Mouse (Mus musculus): Measurements from ENCODE around the gene Prkn. TPM values are rescaled to one million over a fixed set of nuclear protein-coding genes. Genes with fewer than 3 reads are reported as not detected.

Gene Prkn
- total RNA-seq, 2 experiments from 2014 or later: 7.0 to 10.9 TPM

- intact Hi-C loops (cut with DNase I): no loop called here
- DNase-seq: peak in 1 of 2 experiments; percentile 9
These were observed 871.9 kb downstream of the Prkn start for GRCm38 (mm10) chr17:11712066-11712465.

GRCm38 (mm10) chr17:11719801-11720200 lies 879.6 kb downstream of the Prkn start:
- intact Hi-C loops (cut with DNase I): no loop called here
- DNase-seq: no peak

GRCm38 (mm10) chr17:11721906-11722305 lies 881.7 kb downstream of the Prkn start:
- no peak for DNase-seq
- intact Hi-C loops (cut with DNase I): no loop called here

- intact Hi-C loops (cut with DNase I): no loop called here
- no peak for DNase-seq
These were observed 882.3 kb downstream of the Prkn start for GRCm38 (mm10) chr17:11722478-11722877.

- intact Hi-C loops (cut with DNase I): no loop called here
- DNase-seq: no peak
These were observed 884.0 kb downstream of the Prkn start for GRCm38 (mm10) chr17:11724135-11724534.

GRCm38 (mm10) chr17:11727101-11727500 lies 886.9 kb downstream of the Prkn start:
- DNase-seq: no peak
- intact Hi-C loops (cut with DNase I): no loop called here

GRCm38 (mm10) chr17:11728294-11728693 lies 888.1 kb downstream of the Prkn start:
- no peak for DNase-seq
- intact Hi-C loops (cut with DNase I): no loop called here

- DNase-seq: no peak
These were observed 890.7 kb downstream of the Prkn start for GRCm38 (mm10) chr17:11730656-11731594.

GRCm38 (mm10) chr17:11735158-11735877 lies 895.1 kb downstream of the Prkn start:
- no peak for DNase-seq
- intact Hi-C loops (cut with DNase I): no loop called here

More at GRCm38 (mm10) chr17:11730656-11731594, 890.7 kb downstream of the Prkn start:
- intact Hi-C loops (cut with DNase I): no loop called here

- no peak for DNase-seq
- intact Hi-C loops (cut with DNase I): no loop called here
These were observed 896.3 kb downstream of the Prkn start for GRCm38 (mm10) chr17:11736531-11736930.

- DNase-seq: no peak
- intact Hi-C loops (cut with DNase I): no loop called here
These were observed 897.7 kb downstream of the Prkn start for GRCm38 (mm10) chr17:11737905-11738304.

GRCm38 (mm10) chr17:11740716-11741115 lies 900.5 kb downstream of the Prkn start:
- intact Hi-C loops (cut with DNase I): no loop called here
- DNase-seq: no peak

- intact Hi-C loops (cut with DNase I): no loop called here
- DNase-seq: no peak
These were observed 901.0 kb downstream of the Prkn start for GRCm38 (mm10) chr17:11741161-11741560.

- DNase-seq: no peak
- intact Hi-C loops (cut with DNase I): no loop called here
These were observed 911.1 kb downstream of the Prkn start for GRCm38 (mm10) chr17:11751251-11751650.

- no peak for DNase-seq
- intact Hi-C loops (cut with DNase I): no loop called here
These were observed 912.5 kb downstream of the Prkn start for GRCm38 (mm10) chr17:11752686-11753085.

GRCm38 (mm10) chr17:11765117-11765516 lies 924.9 kb downstream of the Prkn start:
- intact Hi-C loops (cut with DNase I): no loop called here
- DNase-seq: no peak

GRCm38 (mm10) chr17:11765581-11765980 lies 925.4 kb downstream of the Prkn start:
- no peak for DNase-seq
- intact Hi-C loops (cut with DNase I): no loop called here

- no peak for DNase-seq
- intact Hi-C loops (cut with DNase I): no loop called here
These were observed 927.1 kb downstream of the Prkn start for GRCm38 (mm10) chr17:11767301-11767700.

- DNase-seq: no peak
- intact Hi-C loops (cut with DNase I): no loop called here
These were observed 928.2 kb downstream of the Prkn start for GRCm38 (mm10) chr17:11768345-11768744.

GRCm38 (mm10) chr17:11768971-11769370 lies 928.8 kb downstream of the Prkn start:
- DNase-seq: no peak
- intact Hi-C loops (cut with DNase I): no loop called here

- intact Hi-C loops (cut with DNase I): no loop called here
- DNase-seq: no peak
These were observed 929.3 kb downstream of the Prkn start for GRCm38 (mm10) chr17:11769513-11769912.

GRCm38 (mm10) chr17:11779547-11779946 lies 939.4 kb downstream of the Prkn start:
- intact Hi-C loops (cut with DNase I): no loop called here
- no peak for DNase-seq
